Mouse (Mus musculus): Measurements from ENCODE around the gene Mat1a.

DNA sequence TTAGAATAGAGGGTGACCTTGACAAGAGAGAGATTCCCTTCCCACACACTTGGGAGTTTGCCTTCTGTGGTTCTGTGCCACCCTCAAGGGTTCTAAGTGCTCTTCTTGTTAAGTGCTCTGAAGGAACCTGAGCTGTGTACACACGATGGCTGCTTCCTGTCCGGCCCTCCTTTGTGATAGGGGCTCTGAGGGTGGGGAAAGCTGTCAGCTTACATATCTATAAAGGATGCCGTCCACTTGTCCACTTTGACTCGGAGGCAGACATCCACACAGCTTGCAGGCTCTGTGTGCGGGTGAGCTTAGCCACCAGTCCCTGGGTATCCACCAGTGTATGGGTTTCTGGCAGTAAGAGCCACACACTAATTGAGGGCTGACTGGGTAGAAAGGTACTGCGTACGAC is 26.7 kb downstream of the Mat1a start, which contains the start of gene Sftpa1:
- TF ChIP-seq EP300 (IDR thresholded peaks at IDR 0.05; ENCODE audit: low read depth in 1 of 2, low read length in 2 of 2) (no peak), TCF12 (IDR thresholded peaks at IDR 0.05; ENCODE audit: low read depth, low read length) (no peak), CTCF (IDR thresholded peaks at IDR 0.05 in 2 of 3, conservative IDR thresholded peaks at IDR 0.05 in 1 of 3; ENCODE audit: control insufficient read depth in 1 of 3, insufficient read depth in 1 of 3, low read depth in 2 of 3, low read length in 3 of 3, poor library complexity in 1 of 3, severe bottlenecking in 1 of 3) (no peak), GATA1 (IDR thresholded peaks at IDR 0.05; ENCODE audit: low read depth, low read length) (no peak), POLR2A (IDR thresholded peaks at IDR 0.05; ENCODE audit: control insufficient read depth in 1 of 2, insufficient read depth in 1 of 2, low read depth in 1 of 2, low read length in 2 of 2, poor library complexity in 1 of 2) (no peak), ZKSCAN1 (IDR thresholded peaks at IDR 0.05; ENCODE audit: low read depth, low read length) (no peak), CHD1 (IDR thresholded peaks at IDR 0.05; ENCODE audit: low read depth, low read length) (no peak), ZMIZ1 (IDR thresholded peaks at IDR 0.05; ENCODE audit: low read depth, low read length) (no peak), MAX (IDR thresholded peaks at IDR 0.05; ENCODE audit: low read length) (no peak), BHLHE40 (IDR thresholded peaks at IDR 0.05; ENCODE audit: borderline replicate concordance, low read depth, low read length) (no peak), GABPA (IDR thresholded peaks at IDR 0.05; ENCODE audit: low read depth, low read length) (no peak)

Data from MEL (cell line).